Comparison of ENCODE assay signal across 11 mouse cellular contexts in the genomic region with DNA sequence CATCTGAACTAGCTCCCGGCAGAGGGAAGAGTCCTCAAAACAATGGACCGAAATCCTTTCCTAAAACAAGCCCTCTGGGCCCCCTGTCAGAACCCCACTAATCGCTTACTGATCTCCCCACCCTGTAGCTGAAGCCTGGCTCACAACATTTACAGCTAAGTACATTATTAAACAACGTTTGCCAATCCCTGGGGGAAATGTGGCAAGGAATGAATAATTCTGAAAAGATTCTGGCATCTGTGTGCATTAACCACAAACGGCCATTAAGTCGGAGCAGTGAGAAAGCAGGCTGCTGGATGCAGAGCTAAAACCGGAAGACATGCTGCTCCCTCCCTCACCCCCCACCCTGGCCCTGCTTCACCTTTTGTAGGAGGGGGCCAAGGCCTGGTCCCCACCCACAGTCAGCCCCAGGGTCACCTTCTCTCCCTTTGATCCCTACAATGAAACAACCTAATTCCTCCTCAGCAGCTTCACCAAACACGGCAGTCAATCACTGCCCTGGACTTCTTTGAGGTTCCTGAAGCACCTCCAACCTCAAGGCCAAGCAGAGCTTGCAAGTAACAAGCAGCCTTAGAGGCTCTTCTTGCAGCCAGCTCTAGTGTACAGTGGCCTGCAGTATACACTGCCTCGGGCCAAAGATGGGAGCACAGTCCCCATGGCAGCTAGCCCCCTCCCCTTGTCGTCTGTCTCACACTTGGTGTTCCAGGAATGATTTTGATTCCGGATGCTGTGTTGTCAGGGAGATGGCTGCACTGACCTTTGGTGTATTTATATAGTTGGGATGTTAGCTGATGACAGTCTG.
DNase-seq lines count a peak whose midpoint lies in the region; ATAC-seq and TF ChIP-seq lines count a peak whose summit lies in the region.
"Had no signal": no experiment of that assay in that cellular context is flagged by ENCODE, and none has a peak within 500 bp of the region (broad histone marks: within the 10 kb centered on the region; RNA-seq: fewer than 3 reads in every experiment).

No protein-coding gene starts in this region.

- no peaks in the 10 kb centered on the region for H3K27me3 ChIP-seq in kidney, postnatal 0 days (ENCODE audit: insufficient read depth, low read length)
- no peaks in the 10 kb centered on the region for H3K27me3 ChIP-seq in forebrain, embryonic 14.5 days (replicated peaks; ENCODE audit: control insufficient read depth, insufficient read depth, low read length)
- no peaks in the 10 kb centered on the region for H3K27me3 ChIP-seq in stomach, embryonic 16.5 days (ENCODE audit: control insufficient read depth, insufficient read depth, low read length)
- H3K27me3 ChIP-seq: CH12.LX; liver, embryonic 13.5 days had no signal

- H3K4me2 ChIP-seq in kidney, postnatal 0 days (ENCODE audit: low read length), result no peak overlapping the region
- no peak overlapping the region for H3K4me2 ChIP-seq in forebrain, embryonic 14.5 days (ENCODE audit: low read length)
- H3K4me2 ChIP-seq in stomach, embryonic 16.5 days (ENCODE audit: low read depth, low read length), result no peak overlapping the region
- H3K4me2 ChIP-seq: liver, embryonic 13.5 days had no signal

- no peak for TF ChIP-seq CTCF in kidney, postnatal 0 days (IDR thresholded peaks at IDR 0.05; ENCODE audit: low read depth)

- no peak overlapping the region for H3K4me3 ChIP-seq in kidney, postnatal 0 days (replicated peaks; ENCODE audit: low read depth, low read length)
- H3K4me3 ChIP-seq in forebrain, embryonic 14.5 days (ENCODE audit: low read depth, low read length), result no peak overlapping the region
- no peak overlapping the region for H3K4me3 ChIP-seq in stomach, embryonic 16.5 days (replicated peaks; ENCODE audit: low read length)
- H3K4me3 ChIP-seq: liver, embryonic 13.5 days had no signal

- WGBS in kidney, postnatal 0 days, result 27% methylated on average over 11 of the region's 11 CpGs
- WGBS in forebrain, embryonic 14.5 days, result 35% methylated on average over 11 of the region's 11 CpGs
- WGBS in stomach, embryonic 16.5 days, result 20% methylated on average over 11 of the region's 11 CpGs

- no peaks in the 10 kb centered on the region for H3K36me3 ChIP-seq in kidney, postnatal 0 days (ENCODE audit: insufficient read depth, low read length)
- no peaks in the 10 kb centered on the region for H3K36me3 ChIP-seq in forebrain, embryonic 14.5 days (ENCODE audit: control insufficient read depth, insufficient read depth, low read length)
- H3K36me3 ChIP-seq in stomach, embryonic 16.5 days (ENCODE audit: control insufficient read depth, insufficient read depth, low read length), result no peaks in the 10 kb centered on the region
- H3K36me3 ChIP-seq: liver, embryonic 13.5 days had no signal

- H3K27ac ChIP-seq in kidney, postnatal 0 days, result no peak overlapping the region
- H3K27ac ChIP-seq in forebrain, embryonic 14.5 days (ENCODE audit: low read depth, low read length), result peak overlapping the region; percentile 39; the same call in 1 of the 2 replicates
- H3K27ac ChIP-seq in stomach, embryonic 16.5 days (ENCODE audit: low read length), result peak overlapping the region; percentile 21; the same call in 1 of the 2 replicates
- H3K27ac ChIP-seq: liver, embryonic 13.5 days had no signal

- H3K4me1 ChIP-seq in kidney, postnatal 0 days (replicated peaks; ENCODE audit: insufficient read depth, low read length), result no peaks in the 10 kb centered on the region
- H3K4me1 ChIP-seq in forebrain, embryonic 14.5 days (ENCODE audit: control insufficient read depth, insufficient read depth, low read length), result peaks cover 4% of the 10 kb centered on the region
- H3K4me1 ChIP-seq in stomach, embryonic 16.5 days (ENCODE audit: control insufficient read depth, insufficient read depth, low read length), result peaks cover 6% of the 10 kb centered on the region; the same call in 1 of the 2 replicates
- H3K4me1 ChIP-seq: liver, embryonic 13.5 days had no signal

- no peaks in the 10 kb centered on the region for H3K9me3 ChIP-seq in kidney, postnatal 0 days (replicated peaks; ENCODE audit: low read length)
- H3K9me3 ChIP-seq in forebrain, embryonic 14.5 days (replicated peaks; ENCODE audit: control insufficient read depth, low read length), result peaks cover 8% of the 10 kb centered on the region; the same call in 1 of the 2 replicates
- H3K9me3 ChIP-seq in stomach, embryonic 16.5 days (replicated peaks; ENCODE audit: control insufficient read depth, low read length), result 0 out of 2 replicates have a peak, but pooled peaks cover 4% of the 10 kb centered on the region

- ATAC-seq in kidney, postnatal 0 days (replicated peaks; ENCODE audit: low FRiP score, low read depth), result no peak
- peak; percentile 32 for ATAC-seq in forebrain, embryonic 14.5 days
- peak; percentile 29; the same call in 1 of the 2 replicates for ATAC-seq in stomach, embryonic 16.5 days (ENCODE audit: insufficient read depth, low FRiP score)
- ATAC-seq in megakaryocyte-erythroid progenitor cell, adult 5-6 weeks (replicated peaks; ENCODE audit: low FRiP score, low TSS enrichment, poor library complexity, severe bottlenecking), result no peak

- H3K9ac ChIP-seq in kidney, postnatal 0 days (ENCODE audit: low read depth, low read length), result no peak overlapping the region
- no peak overlapping the region for H3K9ac ChIP-seq in forebrain, embryonic 14.5 days (ENCODE audit: low read length)
- peak overlapping the region; percentile 29; the same call in 1 of the 2 replicates for H3K9ac ChIP-seq in stomach, embryonic 16.5 days (ENCODE audit: low read length)
- H3K9ac ChIP-seq: liver, embryonic 13.5 days had no signal

- DNase-seq in kidney, postnatal 0 days (ENCODE audit: low spot score), result peak; percentile 19
- DNase-seq in kidney, postnatal 36 days, result no peak
- peak; percentile 71 for DNase-seq in forebrain, embryonic 14.5 days (ENCODE audit: low spot score)
- DNase-seq in lung, postnatal 10 days, result peak; percentile 46
- no peak for DNase-seq in heart, adult 11 months
- no peak for DNase-seq in thymus, postnatal 0 days (ENCODE audit: low spot score)
- DNase-seq: kidney, postnatal 10 days; liver, embryonic 13.5 days had no signal

Comparison
In these comparisons a context has a peak if more than half of its experiments do, and no peak if none do; other contexts are left out.
1. DNase-seq: peak in kidney, postnatal 0 days (single experiment), forebrain, embryonic 14.5 days (single experiment) and lung, postnatal 10 days (single experiment); none in kidney, postnatal 36 days (0 of 2), heart, adult 11 months (single experiment) and thymus, postnatal 0 days (single experiment).
2. ATAC-seq: peak in forebrain, embryonic 14.5 days (single experiment) and stomach, embryonic 16.5 days (single experiment); none in kidney, postnatal 0 days (single experiment) and megakaryocyte-erythroid progenitor cell, adult 5-6 weeks (single experiment).